Mouse (Mus musculus): ENCODE measurements around the gene Syt17. TPM values are rescaled to one million over a fixed set of nuclear protein-coding genes. Genes with fewer than 3 reads are reported as not detected.

Syt17 gene
- polyA plus RNA-seq, 2 experiments: 0.13 TPM

DNA sequence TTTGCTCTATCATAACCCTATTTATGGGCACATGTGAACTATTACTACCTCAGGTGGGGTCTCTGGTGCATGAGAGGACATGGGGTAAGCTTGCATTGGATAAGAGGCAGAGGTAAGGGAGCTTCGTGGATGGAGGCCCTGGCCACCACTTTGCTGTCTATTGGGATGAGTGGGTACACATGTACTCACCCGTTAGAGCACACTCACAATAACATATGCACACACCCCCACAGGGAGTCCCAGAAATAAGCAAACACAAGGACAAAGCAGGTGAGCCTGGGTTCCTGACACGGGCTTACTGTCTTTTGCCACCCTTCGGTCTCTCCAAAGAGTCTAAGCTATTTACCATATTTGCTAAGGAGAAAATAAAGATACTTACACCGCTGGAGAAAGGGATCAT, 67.0 kb downstream of the Syt17 start:
- ATAC-seq (ENCODE audit: insufficient read depth): no peak
- TF ChIP-seq EP300 (IDR thresholded peaks at IDR 0.05; ENCODE audit: low read depth) (no peak), CTCF (IDR thresholded peaks at IDR 0.05; ENCODE audit: low read depth) (no peak)
- WGBS (ENCODE audit: insufficient replicate concordance): 63% methylated on average over 5 of the region's 5 CpGs

DNA sequence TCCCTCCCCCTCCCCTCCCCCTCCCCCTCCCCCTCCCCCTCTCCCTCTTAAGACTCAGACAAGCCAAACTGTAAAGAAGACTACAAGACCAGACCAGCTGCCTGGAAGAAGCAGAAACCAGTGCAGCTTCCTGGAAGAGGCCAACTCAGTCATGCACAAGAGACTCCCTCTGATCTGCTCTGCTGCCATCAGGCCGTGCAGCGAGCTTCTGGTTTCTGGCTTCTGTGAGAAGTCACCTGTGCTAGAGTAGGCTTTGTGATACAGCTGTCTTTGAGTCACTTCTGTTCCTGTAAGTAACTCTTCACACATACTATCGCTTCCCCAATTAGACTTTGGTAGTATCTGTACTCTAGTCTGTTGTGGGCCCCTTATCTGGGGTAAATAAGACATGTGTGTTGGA, 68.0 kb downstream of the Syt17 start:
- Histone ChIP-seq H3K27me3 (ENCODE audit: control insufficient read depth, insufficient read depth, low read length) (no peaks in the 10 kb centered on the region), H3K9ac (replicated peaks) (no peak overlapping the region), H3K4me2 (ENCODE audit: low read depth) (no peak overlapping the region), H3K27ac (no peak overlapping the region), H3K36me3 (replicated peaks; ENCODE audit: control insufficient read depth, insufficient read depth, low read depth) (no peaks in the 10 kb centered on the region), H3K4me3 (ENCODE audit: insufficient read depth in 1 of 2, low read depth in 2 of 2, low read length in 2 of 2) (no peak overlapping the region), H3K9me3 (ENCODE audit: control insufficient read depth, low read length) (no peaks in the 10 kb centered on the region), H3K4me1 (replicated peaks; ENCODE audit: control insufficient read depth in 2 of 2, insufficient read depth in 2 of 2, low read length in 1 of 2) (no peaks in the 10 kb centered on the region)
- no peak for ATAC-seq (ENCODE audit: insufficient read depth)
- 51% methylated on average over 3 of the region's 3 CpGs for WGBS (ENCODE audit: insufficient replicate concordance)
- TF ChIP-seq EP300 (IDR thresholded peaks at IDR 0.05; ENCODE audit: low read depth) (no peak), CTCF (IDR thresholded peaks at IDR 0.05; ENCODE audit: low read depth) (no peak)
- no peak for DNase-seq (ENCODE audit: low read depth in 3 of 3, low spot score in 3 of 3)

More for the DNA sequence above, 67.0 kb downstream of the Syt17 start:
- Histone ChIP-seq H3K4me1 (replicated peaks; ENCODE audit: control insufficient read depth in 2 of 2, insufficient read depth in 2 of 2, low read length in 1 of 2) (no peaks in the 10 kb centered on the region), H3K4me2 (ENCODE audit: low read depth) (no peak overlapping the region), H3K27me3 (ENCODE audit: control insufficient read depth, insufficient read depth, low read length) (no peaks in the 10 kb centered on the region), H3K27ac (no peak overlapping the region), H3K9ac (replicated peaks) (no peak overlapping the region), H3K9me3 (ENCODE audit: control insufficient read depth, low read length) (no peaks in the 10 kb centered on the region), H3K4me3 (ENCODE audit: insufficient read depth in 1 of 2, low read depth in 2 of 2, low read length in 2 of 2) (no peak overlapping the region), H3K36me3 (replicated peaks; ENCODE audit: control insufficient read depth, insufficient read depth, low read depth) (no peaks in the 10 kb centered on the region)
- DNase-seq (ENCODE audit: low read depth in 3 of 3, low spot score in 3 of 3): no peak

DNA sequence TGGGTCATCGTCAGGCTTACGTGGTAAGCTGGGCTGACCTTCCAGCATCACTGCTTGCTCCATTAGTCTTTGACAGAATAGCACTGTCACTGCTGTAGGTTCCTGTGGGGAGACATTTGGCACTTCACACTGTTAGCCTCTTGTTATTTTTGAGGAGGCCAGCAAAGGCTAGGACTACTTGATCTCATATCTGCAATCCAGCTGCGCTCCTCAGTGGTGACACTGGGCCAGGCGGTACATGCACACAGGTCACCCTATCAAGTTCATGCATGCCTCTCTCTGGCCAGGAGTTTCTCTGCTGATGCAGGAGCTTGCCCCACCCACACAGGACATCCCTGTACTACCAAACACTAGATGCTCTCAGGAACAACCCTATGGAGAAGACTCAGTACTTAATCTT, 71.4 kb downstream of the Syt17 start:
- TF ChIP-seq EP300 (IDR thresholded peaks at IDR 0.05; ENCODE audit: low read depth) (no peak), CTCF (IDR thresholded peaks at IDR 0.05; ENCODE audit: low read depth) (no peak)
- Histone ChIP-seq H3K36me3 (replicated peaks; ENCODE audit: control insufficient read depth, insufficient read depth, low read depth) (no peaks in the 10 kb centered on the region), H3K9ac (replicated peaks) (no peak overlapping the region), H3K27me3 (ENCODE audit: control insufficient read depth, insufficient read depth, low read length) (no peaks in the 10 kb centered on the region), H3K4me1 (replicated peaks; ENCODE audit: control insufficient read depth in 2 of 2, insufficient read depth in 2 of 2, low read length in 1 of 2) (no peaks in the 10 kb centered on the region), H3K4me3 (ENCODE audit: insufficient read depth in 1 of 2, low read depth in 2 of 2, low read length in 2 of 2) (no peak overlapping the region), H3K4me2 (ENCODE audit: low read depth) (no peak overlapping the region), H3K9me3 (ENCODE audit: control insufficient read depth, low read length) (no peaks in the 10 kb centered on the region), H3K27ac (no peak overlapping the region)
- DNase-seq (ENCODE audit: low read depth in 3 of 3, low spot score in 3 of 3) (no peak), ATAC-seq (ENCODE audit: insufficient read depth) (no peak)
- 85% methylated on average over 4 of the region's 4 CpGs for WGBS (ENCODE audit: insufficient replicate concordance)

DNA sequence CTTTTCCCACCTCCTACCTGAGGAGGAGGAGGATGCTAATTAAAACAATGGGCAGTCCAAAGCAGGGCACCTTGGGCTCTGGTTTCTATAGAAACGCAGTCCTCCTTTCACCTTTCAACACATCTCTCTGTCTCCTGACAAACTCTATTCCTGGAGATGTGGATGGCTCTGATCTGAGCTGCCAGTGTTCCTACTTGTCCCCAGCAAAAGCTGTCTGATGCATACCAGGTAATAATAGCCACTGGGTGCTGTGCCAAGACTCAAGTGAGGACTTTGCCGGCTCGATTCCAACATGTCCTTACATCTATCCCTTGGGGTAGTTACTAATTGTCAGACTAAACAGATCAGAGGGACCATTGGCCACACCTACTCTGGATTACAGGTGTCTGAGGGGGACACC, 72.7 kb downstream of the Syt17 start:
- H3K9me3 ChIP-seq (ENCODE audit: control insufficient read depth, low read length): no peaks in the 10 kb centered on the region
- 83% methylated on average over 3 of the region's 3 CpGs for WGBS (ENCODE audit: insufficient replicate concordance)
- DNase-seq (ENCODE audit: low read depth in 3 of 3, low spot score in 3 of 3) (no peak), ATAC-seq (ENCODE audit: insufficient read depth) (no peak)
- no peak overlapping the region for H3K4me3 ChIP-seq (ENCODE audit: insufficient read depth in 1 of 2, low read depth in 2 of 2, low read length in 2 of 2)
- H3K4me2 ChIP-seq (ENCODE audit: low read depth): no peak overlapping the region
- no peaks in the 10 kb centered on the region for H3K27me3 ChIP-seq (ENCODE audit: control insufficient read depth, insufficient read depth, low read length)
- no peaks in the 10 kb centered on the region for H3K36me3 ChIP-seq (replicated peaks; ENCODE audit: control insufficient read depth, insufficient read depth, low read depth)
- H3K4me1 ChIP-seq (replicated peaks; ENCODE audit: control insufficient read depth in 2 of 2, insufficient read depth in 2 of 2, low read length in 1 of 2): no peaks in the 10 kb centered on the region
- no peak overlapping the region for H3K27ac ChIP-seq
- no peak overlapping the region for H3K9ac ChIP-seq (replicated peaks)
- no peak for TF ChIP-seq CTCF (IDR thresholded peaks at IDR 0.05; ENCODE audit: low read depth)
- no peak for TF ChIP-seq EP300 (IDR thresholded peaks at IDR 0.05; ENCODE audit: low read depth)

DNA sequence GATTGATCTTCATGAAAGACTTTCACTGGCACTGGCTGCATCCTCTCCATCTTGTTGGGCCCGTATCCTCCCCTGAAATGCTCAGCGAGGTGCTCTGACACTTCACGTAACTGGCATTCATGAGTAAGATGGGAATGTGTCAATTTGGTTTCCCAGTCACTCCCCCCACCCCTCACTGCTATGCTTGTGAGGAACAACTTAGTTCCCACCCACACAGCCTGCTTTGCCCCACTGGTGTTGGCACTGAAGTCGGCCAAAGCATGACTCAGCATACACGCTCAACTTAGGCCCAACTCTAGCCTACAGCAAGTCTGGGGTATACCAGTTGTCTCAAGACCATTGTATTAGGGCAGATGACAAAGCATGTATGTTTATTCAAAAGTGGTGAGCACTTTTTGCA, 76.7 kb downstream of the Syt17 start:
- no peaks in the 10 kb centered on the region for H3K36me3 ChIP-seq (replicated peaks; ENCODE audit: control insufficient read depth, insufficient read depth, low read depth)
- DNase-seq (ENCODE audit: low read depth in 3 of 3, low spot score in 3 of 3): no peak
- WGBS (ENCODE audit: insufficient replicate concordance): 78% methylated on average over 5 of the region's 5 CpGs
- ATAC-seq (ENCODE audit: insufficient read depth): no peak
- no peak overlapping the region for H3K4me3 ChIP-seq (ENCODE audit: insufficient read depth in 1 of 2, low read depth in 2 of 2, low read length in 2 of 2)
- no peak for TF ChIP-seq EP300 (IDR thresholded peaks at IDR 0.05; ENCODE audit: low read depth)
- TF ChIP-seq CTCF (IDR thresholded peaks at IDR 0.05; ENCODE audit: low read depth): no peak
- H3K27ac ChIP-seq: no peak overlapping the region
- no peaks in the 10 kb centered on the region for H3K27me3 ChIP-seq (ENCODE audit: control insufficient read depth, insufficient read depth, low read length)
- no peaks in the 10 kb centered on the region for H3K4me1 ChIP-seq (replicated peaks; ENCODE audit: control insufficient read depth in 2 of 2, insufficient read depth in 2 of 2, low read length in 1 of 2)
- no peaks in the 10 kb centered on the region for H3K9me3 ChIP-seq (ENCODE audit: control insufficient read depth, low read length)
- H3K4me2 ChIP-seq (ENCODE audit: low read depth): no peak overlapping the region
- no peak overlapping the region for H3K9ac ChIP-seq (replicated peaks)
